Mouse (Mus musculus) forebrain, embryonic 16.5 days (tissue): ENCODE measurements around the gene Rbm14. TPM values are rescaled to one million over a fixed set of nuclear protein-coding genes. Genes with fewer than 3 reads are reported as not detected.
A peak's percentile ranks its signal among the peaks of the same experiment; 100 is the strongest.
"Not testable (repeated sequence)": the region's sequence is repeated elsewhere in the genome, so short reads cannot be mapped to it uniquely, and the experiment has no call there.

Experiments
- ATAC-seq: fragments of 200-750 bp; cut with Nextera tagmentation; 2 replicates; pipeline ENCODE4 v1.8.0; 2017; ENCODE audit warnings: mild to moderate bottlenecking, moderate library complexity
- H3K27ac ChIP-seq: fragments of 300-500 bp; sonication (generic); 2 replicates; pipeline ENCODE4 v1.5.1; 2014; ENCODE audit warnings: low read length, control low read depth
- H3K27me3 ChIP-seq: fragments of 300-500 bp; sonication (generic); replicated peaks from 2 replicates; pipeline ENCODE4 v1.6.1; 2014; ENCODE audit warnings: low read length; ENCODE audit not compliant: control insufficient read depth, insufficient read depth
- H3K36me3 ChIP-seq: fragments of 300-500 bp; sonication (generic); 2 replicates; pipeline ENCODE4 v1.6.1; 2014; ENCODE audit not compliant: control insufficient read depth, insufficient read depth
- H3K4me1 ChIP-seq: fragments of 300-500 bp; sonication (generic); replicated peaks from 2 replicates; pipeline ENCODE4 v1.6.1; 2014; ENCODE audit warnings: low read length; ENCODE audit not compliant: control insufficient read depth, insufficient read depth
- H3K4me2 ChIP-seq: fragments of 300-500 bp; sonication (generic); 2 replicates; pipeline ENCODE4 v1.6.1; 2014; ENCODE audit warnings: mild to moderate bottlenecking, low read length, control low read depth
- H3K4me3 ChIP-seq: fragments of 300-500 bp; sonication (generic); replicated peaks from 2 replicates; pipeline ENCODE4 v1.5.1; 2014; ENCODE audit warnings: mild to moderate bottlenecking, low read length, control low read depth
- H3K9ac ChIP-seq: fragments of 300-500 bp; sonication (generic); replicated peaks from 2 replicates; pipeline ENCODE4 v1.6.1; 2014; ENCODE audit warnings: low read depth, low read length, control low read depth
- H3K9me3 ChIP-seq: fragments of 300-500 bp; sonication (generic); 2 replicates; pipeline ENCODE4 v1.6.1; 2016; ENCODE audit warnings: low read length; ENCODE audit not compliant: control insufficient read depth
- WGBS: fragments of 180-500 bp; shearing (Covaris S2); extraction: QIAGEN DNeasy Blood & Tissue Kit; methylation state at CpG from one replicate; pipeline ENCODE4 v1.1.7; 2014; 5-methylcytosine and 5-hydroxymethylcytosine counted together
- polyA plus RNA-seq: library from polyadenylated mRNA; unstranded; fragments of >200 nt; fragmentation: Nextera tagmentation; extraction: Ambion mirVana; gene quantifications from 2 replicates; pipeline ENCODE4 v1.2.1, GENCODE M21; 2015

The Rbm14 gene
- polyA plus RNA-seq, 1 experiment from 2014 or later: 86.0 TPM

- Histone ChIP-seq H3K4me3 (no peak overlapping the region), H3K36me3 (no peaks in the 10 kb centered on the region), H3K9me3 (no peaks in the 10 kb centered on the region), H3K27ac (no peak overlapping the region), H3K4me2 (no peak overlapping the region), H3K4me1 (no peaks in the 10 kb centered on the region), H3K27me3 (no peaks in the 10 kb centered on the region), H3K9ac (no peak overlapping the region)
- ATAC-seq: peak; percentile 64
- WGBS: 57% methylated on average over 5 of the region's 5 CpGs
Observed at GRCm38 (mm10) chr19:4820678-4821303, 9.4 kb upstream of the Rbm14 start.

- H3K4me3 ChIP-seq: no peak overlapping the region
- WGBS: 72% methylated on average over 1 of the region's 1 CpGs
- no peaks in the 10 kb centered on the region for H3K36me3 ChIP-seq
- H3K9me3 ChIP-seq: no peaks in the 10 kb centered on the region
- ATAC-seq: no peak
- H3K4me1 ChIP-seq: no peaks in the 10 kb centered on the region
- no peak overlapping the region for H3K4me2 ChIP-seq
- no peak overlapping the region for H3K9ac ChIP-seq
- H3K27ac ChIP-seq: no peak overlapping the region
- H3K27me3 ChIP-seq: no peaks in the 10 kb centered on the region
Observed at GRCm38 (mm10) chr19:4817182-4817835, 5.9 kb upstream of the Rbm14 start.

- no peak overlapping the region for H3K27ac ChIP-seq
- H3K9me3 ChIP-seq: no peaks in the 10 kb centered on the region
- WGBS: 84% methylated on average over 6 of the region's 6 CpGs
- no peaks in the 10 kb centered on the region for H3K36me3 ChIP-seq
- H3K4me3 ChIP-seq: no peak overlapping the region
- no peaks in the 10 kb centered on the region for H3K27me3 ChIP-seq
- H3K4me2 ChIP-seq: no peak overlapping the region
- H3K9ac ChIP-seq: no peak overlapping the region
- no peak for ATAC-seq
- H3K4me1 ChIP-seq: peaks cover 21% of the 10 kb centered on the region
Observed at GRCm38 (mm10) chr19:4813015-4813414, 1.6 kb upstream of the Rbm14 start.

GRCm38 (mm10) chr19:4812334-4812949 lies 1.0 kb upstream of the Rbm14 start:
- not testable (repeated sequence) for H3K27me3 ChIP-seq, H3K9me3 ChIP-seq, H3K36me3 ChIP-seq, H3K9ac ChIP-seq, ATAC-seq, H3K27ac ChIP-seq
- 78% methylated on average over 8 of the region's 8 CpGs for WGBS
- Histone ChIP-seq H3K4me2 (peak overlapping the region; percentile 53), H3K4me1 (peaks cover 26% of the 10 kb centered on the region), H3K4me3 (peak overlapping the region; percentile 66)

- no peak; the same call in 1 of the 2 replicates for ATAC-seq
- WGBS: 6% methylated on average over 12 of the region's 12 CpGs
- Histone ChIP-seq H3K27me3 (no peaks in the 10 kb centered on the region), H3K4me2 (peak overlapping the region; percentile 53), H3K27ac (peak overlapping the region; percentile 75), H3K4me1 (peaks cover 26% of the 10 kb centered on the region), H3K36me3 (no peaks in the 10 kb centered on the region), H3K9ac (peak overlapping the region; percentile 71), H3K4me3 (peak overlapping the region; percentile 66), H3K9me3 (no peaks in the 10 kb centered on the region)
Observed at GRCm38 (mm10) chr19:4811909-4812242, 442 bp upstream of the Rbm14 start.

- H3K9ac ChIP-seq: peak overlapping the region; percentile 59
- H3K9me3 ChIP-seq: no peaks in the 10 kb centered on the region
- H3K27me3 ChIP-seq: no peaks in the 10 kb centered on the region
- peak overlapping the region; percentile 97 for H3K4me2 ChIP-seq
- peak overlapping the region; percentile 88 for H3K27ac ChIP-seq
- no peaks in the 10 kb centered on the region for H3K36me3 ChIP-seq
- peaks cover 26% of the 10 kb centered on the region for H3K4me1 ChIP-seq
- under 1% methylated on average over 17 of the region's 17 CpGs for WGBS
- peak overlapping the region; percentile 66 for H3K4me3 ChIP-seq
- no peak for ATAC-seq
Observed at GRCm38 (mm10) chr19:4810746-4811062, 730 bp downstream of the Rbm14 start.

- WGBS: 0% methylated on average over 14 of the region's 14 CpGs
- Histone ChIP-seq H3K4me2 (peak overlapping the region; percentile 97), H3K9ac (peak overlapping the region; percentile 59), H3K27ac (peak overlapping the region; percentile 88; the same call in 1 of the 2 replicates), H3K4me3 (peak overlapping the region; percentile 66), H3K27me3 (no peaks in the 10 kb centered on the region), H3K9me3 (no peaks in the 10 kb centered on the region), H3K36me3 (no peaks in the 10 kb centered on the region), H3K4me1 (peaks cover 26% of the 10 kb centered on the region)
- no peak for ATAC-seq
Observed at GRCm38 (mm10) chr19:4810309-4810708, 1.1 kb downstream of the Rbm14 start.

GRCm38 (mm10) chr19:4803283-4803682 lies 8.2 kb downstream of the Rbm14 start:
- H3K4me2 ChIP-seq: no peak overlapping the region
- H3K4me3 ChIP-seq: no peak overlapping the region
- H3K4me1 ChIP-seq: peaks cover 8% of the 10 kb centered on the region; the same call in 1 of the 2 replicates
- no peak overlapping the region for H3K27ac ChIP-seq
- H3K36me3 ChIP-seq: peaks cover 24% of the 10 kb centered on the region
- ATAC-seq: no peak
- H3K9ac ChIP-seq: no peak overlapping the region
- no peaks in the 10 kb centered on the region for H3K27me3 ChIP-seq
- no peaks in the 10 kb centered on the region for H3K9me3 ChIP-seq
- WGBS: 83% methylated on average over 10 of the region's 10 CpGs

GRCm38 (mm10) chr19:4802691-4803091 lies 8.7 kb downstream of the Rbm14 start:
- Histone ChIP-seq H3K4me1 (peaks cover 2% of the 10 kb centered on the region; the same call in 1 of the 2 replicates), H3K9me3 (no peaks in the 10 kb centered on the region), H3K27me3 (no peaks in the 10 kb centered on the region), H3K9ac (no peak overlapping the region), H3K4me3 (no peak overlapping the region), H3K36me3 (peaks cover 25% of the 10 kb centered on the region), H3K27ac (no peak overlapping the region), H3K4me2 (no peak overlapping the region)
- WGBS: 95% methylated on average over 7 of the region's 7 CpGs
- no peak for ATAC-seq
